Mouse (Mus musculus): ENCODE measurements around the gene Tifab. TPM values are rescaled to one million over a fixed set of nuclear protein-coding genes. Genes with fewer than 3 reads are reported as not detected.

Tifab gene
- polyA plus RNA-seq, 1 experiment: not detected

GRCm38 (mm10) chr13:56164372-56164771, 14.3 kb downstream of the Tifab start:
- Histone ChIP-seq H3K79me2 (ENCODE audit: control insufficient read depth, insufficient read depth) (no peaks in the 10 kb centered on the region), H3K4me3 (ENCODE audit: insufficient read depth, poor library complexity, severe bottlenecking) (no peak overlapping the region)

GRCm38 (mm10) chr13:56163751-56164150, 14.9 kb downstream of the Tifab start:
- Histone ChIP-seq H3K36me3 (ENCODE audit: control insufficient read depth, insufficient read depth) (no peaks in the 10 kb centered on the region), H3K4me3 (ENCODE audit: insufficient read depth, poor library complexity, severe bottlenecking) (no peak overlapping the region), H3K27me3 (ENCODE audit: control insufficient read depth, insufficient read depth, insufficient read length) (peaks cover 45% of the 10 kb centered on the region), H3K79me2 (ENCODE audit: control insufficient read depth, insufficient read depth) (no peaks in the 10 kb centered on the region), H3ac (ENCODE audit: control insufficient read depth, insufficient read length, low read depth) (no peak overlapping the region), H3K79me3 (ENCODE audit: low read depth) (no peaks in the 10 kb centered on the region)
- TF ChIP-seq CEBPB (IDR thresholded peaks at IDR 0.05; ENCODE audit: low read depth) (no peak), CTCF (IDR thresholded peaks at IDR 0.05; ENCODE audit: control insufficient read depth, insufficient read depth, insufficient read length) (no peak)

More at GRCm38 (mm10) chr13:56164372-56164771, 14.3 kb downstream of the Tifab start:
- H3K36me3 ChIP-seq (ENCODE audit: control insufficient read depth, insufficient read depth): no peaks in the 10 kb centered on the region
- no peak overlapping the region for H3ac ChIP-seq (ENCODE audit: control insufficient read depth, insufficient read length, low read depth)
- H3K79me3 ChIP-seq (ENCODE audit: low read depth): no peaks in the 10 kb centered on the region
- H3K27me3 ChIP-seq (ENCODE audit: control insufficient read depth, insufficient read depth, insufficient read length): peaks cover 50% of the 10 kb centered on the region
- TF ChIP-seq MYOD1 (IDR thresholded peaks at IDR 0.05; ENCODE audit: control insufficient read depth, insufficient read length, low read depth): no peak
- no peak for TF ChIP-seq FOSL1 (IDR thresholded peaks at IDR 0.05; ENCODE audit: insufficient read depth, low read length, poor library complexity, severe bottlenecking)

GRCm38 (mm10) chr13:56162859-56163258, 15.8 kb downstream of the Tifab start:
- Histone ChIP-seq H3ac (ENCODE audit: control insufficient read depth, insufficient read length, low read depth) (no peak overlapping the region), H3K27me3 (ENCODE audit: control insufficient read depth, insufficient read depth, insufficient read length) (peaks cover 42% of the 10 kb centered on the region), H3K79me2 (ENCODE audit: control insufficient read depth, insufficient read depth) (no peaks in the 10 kb centered on the region), H3K79me3 (ENCODE audit: low read depth) (no peaks in the 10 kb centered on the region), H3K4me3 (ENCODE audit: insufficient read depth, poor library complexity, severe bottlenecking) (no peak overlapping the region), H3K36me3 (ENCODE audit: control insufficient read depth, insufficient read depth) (no peaks in the 10 kb centered on the region)
- TF ChIP-seq CTCF (IDR thresholded peaks at IDR 0.05; ENCODE audit: control insufficient read depth, insufficient read depth, insufficient read length) (no peak), CEBPB (IDR thresholded peaks at IDR 0.05; ENCODE audit: low read depth) (no peak), FOSL1 (IDR thresholded peaks at IDR 0.05; ENCODE audit: insufficient read depth, low read length, poor library complexity, severe bottlenecking) (no peak), USF1 (IDR thresholded peaks at IDR 0.05; ENCODE audit: low read depth) (no peak), MYOG (IDR thresholded peaks at IDR 0.05; ENCODE audit: control insufficient read depth, extremely low read depth, insufficient read length) (no peak), MAX (IDR thresholded peaks at IDR 0.05) (no peak), MYOD1 (IDR thresholded peaks at IDR 0.05; ENCODE audit: control insufficient read depth, insufficient read length, low read depth) (no peak)

- Histone ChIP-seq H3ac (ENCODE audit: control insufficient read depth, insufficient read length, low read depth) (no peak overlapping the region), H3K79me3 (ENCODE audit: low read depth) (no peaks in the 10 kb centered on the region), H3K4me3 (ENCODE audit: insufficient read depth, poor library complexity, severe bottlenecking) (no peak overlapping the region), H3K79me2 (ENCODE audit: control insufficient read depth, insufficient read depth) (no peaks in the 10 kb centered on the region), H3K27me3 (ENCODE audit: control insufficient read depth, insufficient read depth, insufficient read length) (peaks cover 46% of the 10 kb centered on the region), H3K36me3 (ENCODE audit: control insufficient read depth, insufficient read depth) (no peaks in the 10 kb centered on the region)
- TF ChIP-seq CEBPB (IDR thresholded peaks at IDR 0.05; ENCODE audit: low read depth): no peak
- no peak for TF ChIP-seq MYOD1 (IDR thresholded peaks at IDR 0.05; ENCODE audit: control insufficient read depth, insufficient read length, low read depth)
- no peak for TF ChIP-seq USF1 (IDR thresholded peaks at IDR 0.05; ENCODE audit: low read depth)
- TF ChIP-seq MYOG (IDR thresholded peaks at IDR 0.05; ENCODE audit: control insufficient read depth, extremely low read depth, insufficient read length): no peak
- no peak for TF ChIP-seq CTCF (IDR thresholded peaks at IDR 0.05; ENCODE audit: control insufficient read depth, insufficient read depth, insufficient read length)
- TF ChIP-seq FOSL1 (IDR thresholded peaks at IDR 0.05; ENCODE audit: insufficient read depth, low read length, poor library complexity, severe bottlenecking): no peak
- TF ChIP-seq MAX (IDR thresholded peaks at IDR 0.05): no peak
Measured at GRCm38 (mm10) chr13:56159614-56160363, 18.9 kb downstream of the Tifab start.

GRCm38 (mm10) chr13:56159016-56159601, 19.6 kb downstream of the Tifab start:
- Histone ChIP-seq H3K27me3 (ENCODE audit: control insufficient read depth, insufficient read depth, insufficient read length) (peaks cover 40% of the 10 kb centered on the region), H3K79me2 (ENCODE audit: control insufficient read depth, insufficient read depth) (no peaks in the 10 kb centered on the region), H3K36me3 (ENCODE audit: control insufficient read depth, insufficient read depth) (no peaks in the 10 kb centered on the region), H3K79me3 (ENCODE audit: low read depth) (no peaks in the 10 kb centered on the region), H3K4me3 (ENCODE audit: insufficient read depth, poor library complexity, severe bottlenecking) (no peak overlapping the region), H3ac (ENCODE audit: control insufficient read depth, insufficient read length, low read depth) (no peak overlapping the region)
- TF ChIP-seq CTCF (IDR thresholded peaks at IDR 0.05; ENCODE audit: control insufficient read depth, insufficient read depth, insufficient read length) (no peak), MYOD1 (IDR thresholded peaks at IDR 0.05; ENCODE audit: control insufficient read depth, insufficient read length, low read depth) (no peak), FOSL1 (IDR thresholded peaks at IDR 0.05; ENCODE audit: insufficient read depth, low read length, poor library complexity, severe bottlenecking) (no peak), CEBPB (IDR thresholded peaks at IDR 0.05; ENCODE audit: low read depth) (no peak), MYOG (IDR thresholded peaks at IDR 0.05; ENCODE audit: control insufficient read depth, extremely low read depth, insufficient read length) (no peak)

GRCm38 (mm10) chr13:56155671-56156070, 23.0 kb downstream of the Tifab start:
- no peak overlapping the region for H3K4me3 ChIP-seq (ENCODE audit: insufficient read depth, poor library complexity, severe bottlenecking)
- peaks cover 16% of the 10 kb centered on the region for H3K27me3 ChIP-seq (ENCODE audit: control insufficient read depth, insufficient read depth, insufficient read length)
- no peaks in the 10 kb centered on the region for H3K36me3 ChIP-seq (ENCODE audit: control insufficient read depth, insufficient read depth)
- H3K79me2 ChIP-seq (ENCODE audit: control insufficient read depth, insufficient read depth): no peaks in the 10 kb centered on the region
- no peak for TF ChIP-seq CEBPB (IDR thresholded peaks at IDR 0.05; ENCODE audit: low read depth)
- no peak for TF ChIP-seq FOSL1 (IDR thresholded peaks at IDR 0.05; ENCODE audit: insufficient read depth, low read length, poor library complexity, severe bottlenecking)
- no peak for TF ChIP-seq MYOG (IDR thresholded peaks at IDR 0.05; ENCODE audit: control insufficient read depth, extremely low read depth, insufficient read length)
- TF ChIP-seq USF1 (IDR thresholded peaks at IDR 0.05; ENCODE audit: low read depth): no peak
- no peak for TF ChIP-seq MAX (IDR thresholded peaks at IDR 0.05)
- no peak for TF ChIP-seq CTCF (IDR thresholded peaks at IDR 0.05; ENCODE audit: control insufficient read depth, insufficient read depth, insufficient read length)
- no peak for TF ChIP-seq MYOD1 (IDR thresholded peaks at IDR 0.05; ENCODE audit: control insufficient read depth, insufficient read length, low read depth)
- no peak overlapping the region for H3ac ChIP-seq (ENCODE audit: control insufficient read depth, insufficient read length, low read depth)
- no peaks in the 10 kb centered on the region for H3K79me3 ChIP-seq (ENCODE audit: low read depth)
